Mouse (Mus musculus): ENCODE measurements around the gene Rapgef4. TPM values are rescaled to one million over a fixed set of nuclear protein-coding genes. Genes with fewer than 3 reads are reported as not detected.

The Rapgef4 gene
- polyA plus RNA-seq, 1 experiment, result 555 TPM

- H3K27ac ChIP-seq (ENCODE audit: insufficient read depth, low read length), result no peak overlapping the region
- no peak overlapping the region for H3K4me3 ChIP-seq (ENCODE audit: insufficient read depth, low read length)
- TF ChIP-seq POLR2A (IDR thresholded peaks at IDR 0.05; ENCODE audit: extremely low read depth, insufficient read depth, low read length) (no peak), CTCF (IDR thresholded peaks at IDR 0.05; ENCODE audit: extremely low read depth, insufficient read depth, low read length) (no peak)
- no peaks in the 10 kb centered on the region for H3K4me1 ChIP-seq (ENCODE audit: control insufficient read depth, insufficient read depth, low read length)
These were observed 96.6 kb downstream of the Rapgef4 start for GRCm38 (mm10) chr2:72077490-72078139.

- Histone ChIP-seq H3K4me3 (ENCODE audit: insufficient read depth, low read length) (no peak overlapping the region), H3K4me1 (ENCODE audit: control insufficient read depth, insufficient read depth, low read length) (0 out of 2 replicates have a peak, but pooled peaks cover under 1% of the 10 kb centered on the region), H3K27ac (ENCODE audit: insufficient read depth, low read length) (no peak overlapping the region)
- no peak for TF ChIP-seq CTCF (IDR thresholded peaks at IDR 0.05; ENCODE audit: extremely low read depth, insufficient read depth, low read length)
- no peak for TF ChIP-seq POLR2A (IDR thresholded peaks at IDR 0.05; ENCODE audit: extremely low read depth, insufficient read depth, low read length)
These were observed 97.1 kb downstream of the Rapgef4 start for GRCm38 (mm10) chr2:72078140-72078521.

- Histone ChIP-seq H3K4me3 (ENCODE audit: insufficient read depth, low read length) (no peak overlapping the region), H3K27ac (ENCODE audit: insufficient read depth, low read length) (no peak overlapping the region), H3K4me1 (ENCODE audit: control insufficient read depth, insufficient read depth, low read length) (0 out of 2 replicates have a peak, but pooled peaks cover 1% of the 10 kb centered on the region)
- TF ChIP-seq CTCF (IDR thresholded peaks at IDR 0.05; ENCODE audit: extremely low read depth, insufficient read depth, low read length), result no peak
- no peak for TF ChIP-seq POLR2A (IDR thresholded peaks at IDR 0.05; ENCODE audit: extremely low read depth, insufficient read depth, low read length)
These were observed 98.1 kb downstream of the Rapgef4 start for GRCm38 (mm10) chr2:72079110-72079509.

DNA sequence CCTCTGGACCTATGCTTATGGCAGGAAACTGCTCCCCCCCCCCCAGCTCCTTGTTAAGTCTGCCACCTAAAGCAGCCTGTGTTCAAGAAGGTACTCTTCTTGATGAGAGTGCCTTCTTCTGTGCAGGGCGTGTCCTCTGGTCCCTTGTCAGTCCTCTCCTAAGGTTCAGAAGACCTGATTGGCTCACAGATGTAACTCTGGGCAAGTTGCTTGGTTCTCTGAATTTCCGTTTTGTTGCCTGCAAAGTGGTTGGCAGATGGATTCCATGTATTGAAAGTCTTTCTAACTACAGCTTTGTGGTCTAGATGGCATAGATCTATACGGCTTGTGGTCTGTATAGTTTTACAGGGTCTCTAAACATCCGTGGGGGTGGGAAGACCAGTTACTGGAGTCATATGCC is 101.8 kb downstream of the Rapgef4 start:
- Histone ChIP-seq H3K27ac (ENCODE audit: insufficient read depth, low read length) (no peak overlapping the region), H3K4me1 (ENCODE audit: control insufficient read depth, insufficient read depth, low read length) (peaks cover 3% of the 10 kb centered on the region; the same call in 1 of the 2 replicates), H3K4me3 (ENCODE audit: insufficient read depth, low read length) (no peak overlapping the region)
- TF ChIP-seq CTCF (IDR thresholded peaks at IDR 0.05; ENCODE audit: extremely low read depth, insufficient read depth, low read length), result no peak
- no peak for TF ChIP-seq POLR2A (IDR thresholded peaks at IDR 0.05; ENCODE audit: extremely low read depth, insufficient read depth, low read length)

GRCm38 (mm10) chr2:72088886-72089285 is 107.8 kb downstream of the Rapgef4 start:
- no peak for TF ChIP-seq CTCF (IDR thresholded peaks at IDR 0.05; ENCODE audit: extremely low read depth, insufficient read depth, low read length)
- no peak overlapping the region for H3K4me3 ChIP-seq (ENCODE audit: insufficient read depth, low read length)
- peaks cover 1% of the 10 kb centered on the region for H3K4me1 ChIP-seq (ENCODE audit: control insufficient read depth, insufficient read depth, low read length)
- H3K27ac ChIP-seq (ENCODE audit: insufficient read depth, low read length), result no peak overlapping the region

DNA sequence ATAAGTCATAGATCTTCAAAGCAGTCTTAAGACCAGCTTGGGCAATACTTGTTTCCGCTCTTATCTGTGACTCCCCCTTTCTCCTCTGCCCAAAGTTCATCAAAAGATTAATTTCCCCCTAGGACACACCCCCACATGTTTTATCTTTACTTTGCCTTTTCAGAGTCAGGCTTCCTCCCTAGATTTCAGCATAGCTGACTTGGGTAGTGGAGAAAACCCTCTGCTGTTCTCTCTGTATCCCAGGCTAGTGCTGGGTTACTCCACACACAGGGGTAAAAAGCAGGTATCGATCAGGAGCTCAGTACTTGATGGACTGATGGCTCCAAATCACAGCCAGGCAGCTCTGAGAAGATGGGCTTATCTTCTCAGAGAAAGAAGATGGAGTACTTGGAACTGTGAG is 109.0 kb downstream of the Rapgef4 start:
- H3K27ac ChIP-seq (ENCODE audit: insufficient read depth, low read length), result no peak overlapping the region

GRCm38 (mm10) chr2:72092046-72092445 is 111.0 kb downstream of the Rapgef4 start:
- Histone ChIP-seq H3K4me3 (ENCODE audit: insufficient read depth, low read length) (no peak overlapping the region), H3K27ac (ENCODE audit: insufficient read depth, low read length) (no peak overlapping the region), H3K4me1 (ENCODE audit: control insufficient read depth, insufficient read depth, low read length) (no peaks in the 10 kb centered on the region; the same call in 1 of the 2 replicates)
- TF ChIP-seq POLR2A (IDR thresholded peaks at IDR 0.05; ENCODE audit: extremely low read depth, insufficient read depth, low read length), result no peak

More for the DNA sequence above, 109.0 kb downstream of the Rapgef4 start:
- H3K4me3 ChIP-seq (ENCODE audit: insufficient read depth, low read length), result no peak overlapping the region
- no peak for TF ChIP-seq CTCF (IDR thresholded peaks at IDR 0.05; ENCODE audit: extremely low read depth, insufficient read depth, low read length)
- TF ChIP-seq POLR2A (IDR thresholded peaks at IDR 0.05; ENCODE audit: extremely low read depth, insufficient read depth, low read length), result no peak
- H3K4me1 ChIP-seq (ENCODE audit: control insufficient read depth, insufficient read depth, low read length), result peaks cover 1% of the 10 kb centered on the region

DNA sequence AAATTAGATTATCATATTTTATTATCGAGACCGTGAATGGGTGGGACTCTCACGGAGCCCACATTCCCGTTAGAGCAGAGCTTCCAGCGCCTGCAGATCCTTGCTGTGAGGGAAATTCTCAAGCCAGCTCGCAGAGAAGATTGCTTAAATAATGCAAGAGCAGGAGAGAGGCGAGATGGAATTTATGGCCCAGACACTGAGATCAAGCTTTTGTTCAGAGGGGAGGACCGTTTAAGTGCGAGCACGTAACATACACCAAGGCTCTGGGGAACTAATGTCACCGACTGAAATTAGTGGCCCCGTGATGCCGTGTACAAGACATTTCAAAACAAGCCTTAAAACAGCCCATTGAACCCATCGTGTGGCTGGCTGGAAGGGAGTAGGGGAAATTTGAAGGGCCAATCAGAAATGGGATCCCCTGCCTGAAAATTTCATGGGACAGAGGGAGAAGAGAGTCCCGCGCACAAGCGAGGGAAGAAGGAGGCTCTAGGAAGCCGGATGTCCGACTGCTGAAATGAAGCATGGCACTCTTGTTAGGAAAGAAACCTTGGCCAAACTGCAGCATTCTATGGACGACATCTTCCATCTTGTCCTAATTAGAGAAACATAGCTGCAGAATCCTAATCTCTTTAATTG is 112.5 kb downstream of the Rapgef4 start:
- no peak overlapping the region for H3K4me3 ChIP-seq (ENCODE audit: insufficient read depth, low read length)
- H3K27ac ChIP-seq (ENCODE audit: insufficient read depth, low read length), result no peak overlapping the region
- TF ChIP-seq CTCF (IDR thresholded peaks at IDR 0.05; ENCODE audit: extremely low read depth, insufficient read depth, low read length) (no peak), POLR2A (IDR thresholded peaks at IDR 0.05; ENCODE audit: extremely low read depth, insufficient read depth, low read length) (no peak)
- no peaks in the 10 kb centered on the region; the same call in 1 of the 2 replicates for H3K4me1 ChIP-seq (ENCODE audit: control insufficient read depth, insufficient read depth, low read length)

- TF ChIP-seq POLR2A (IDR thresholded peaks at IDR 0.05; ENCODE audit: extremely low read depth, insufficient read depth, low read length), result no peak
- Histone ChIP-seq H3K27ac (ENCODE audit: insufficient read depth, low read length) (no peak overlapping the region), H3K4me3 (ENCODE audit: insufficient read depth, low read length) (no peak overlapping the region), H3K4me1 (ENCODE audit: control insufficient read depth, insufficient read depth, low read length) (no peaks in the 10 kb centered on the region; the same call in 1 of the 2 replicates)
These were observed 113.0 kb downstream of the Rapgef4 start for GRCm38 (mm10) chr2:72094038-72094437.

DNA sequence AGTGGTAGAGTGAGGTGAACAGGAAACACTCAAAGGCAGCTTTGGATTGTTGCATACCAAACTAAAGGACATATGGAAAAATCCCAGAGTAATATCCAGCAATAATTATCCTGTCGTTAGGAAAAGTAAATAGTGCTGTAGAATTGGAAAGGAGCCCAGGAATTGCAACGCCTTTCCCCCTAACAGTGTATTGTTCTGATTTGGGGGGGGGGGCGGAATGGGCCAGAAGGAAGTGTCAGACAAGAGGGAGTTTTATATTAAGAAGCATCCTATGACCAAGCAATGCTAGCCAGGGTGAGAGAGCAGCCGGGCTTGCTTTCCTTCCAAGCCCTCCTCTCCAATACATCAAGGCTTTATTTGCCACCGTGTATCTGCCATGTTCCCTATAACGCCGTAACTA is 113.4 kb downstream of the Rapgef4 start:
- Histone ChIP-seq H3K27ac (ENCODE audit: insufficient read depth, low read length) (no peak overlapping the region), H3K4me3 (ENCODE audit: insufficient read depth, low read length) (no peak overlapping the region), H3K4me1 (ENCODE audit: control insufficient read depth, insufficient read depth, low read length) (no peaks in the 10 kb centered on the region; the same call in 1 of the 2 replicates)
- TF ChIP-seq POLR2A (IDR thresholded peaks at IDR 0.05; ENCODE audit: extremely low read depth, insufficient read depth, low read length) (no peak), CTCF (IDR thresholded peaks at IDR 0.05; ENCODE audit: extremely low read depth, insufficient read depth, low read length) (no peak)
